Mouse (Mus musculus): ENCODE measurements at regions not wholly inside any gene's neighbourhood (a gene's known extent, or its start where the extent isn't known, plus 50 kb on each side); places are given as distances from the start of the nearest gene placed in this dataset.

GRCm38 (mm10) chr3:143188931-143189330, 307.1 kb upstream of the Pkn2 start:
- TF ChIP-seq POLR2A (IDR thresholded peaks at IDR 0.05; ENCODE audit: control insufficient read depth, extremely low read depth, insufficient read depth, low read length, poor library complexity) (no peak), CTCF (IDR thresholded peaks at IDR 0.05; ENCODE audit: borderline replicate concordance, control insufficient read depth, extremely low read depth, insufficient read depth, low read length, poor library complexity) (no peak)

Measured in thymus, adult 2 months (tissue).